ENCODE assay signal across 16 mouse cellular contexts in the genomic region with DNA sequence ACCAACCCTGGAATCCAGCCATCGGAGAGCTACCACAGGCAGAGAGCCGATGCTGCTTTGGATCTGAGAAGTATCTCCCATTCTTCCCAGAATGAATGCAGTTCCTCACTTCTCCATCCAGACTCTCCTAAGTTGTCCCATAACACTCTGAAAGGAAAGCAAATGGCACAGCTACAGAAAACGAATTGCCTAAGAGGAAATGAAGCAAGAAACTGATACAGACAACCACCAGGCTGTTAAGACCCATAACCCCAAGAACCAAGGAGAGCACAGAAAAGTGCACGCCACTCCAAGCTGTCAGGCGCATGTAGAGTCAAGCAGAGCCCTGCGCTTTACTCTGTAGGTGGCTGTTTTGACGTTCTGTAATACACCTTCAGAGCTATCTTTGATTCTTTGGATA.
"Had no signal": no experiment of that assay in that cellular context is flagged by ENCODE, and none has a peak within 500 bp of the region (broad histone marks: within the 10 kb centered on the region; RNA-seq: fewer than 3 reads in every experiment).

No protein-coding gene starts in this region.

- H3K27ac ChIP-seq: lung, embryonic 15.5 days; macrophage; midbrain, embryonic 13.5 days; midbrain, embryonic 15.5 days; neural tube, embryonic 12.5 days had no signal

- H3K4me3 ChIP-seq: lung, embryonic 15.5 days; megakaryocyte, embryonic 14.5 days; midbrain, embryonic 13.5 days; midbrain, embryonic 15.5 days; neural tube, embryonic 12.5 days had no signal

- H3K9me3 ChIP-seq: lung, embryonic 15.5 days; megakaryocyte, embryonic 14.5 days; midbrain, embryonic 13.5 days; midbrain, embryonic 15.5 days; neural tube, embryonic 12.5 days had no signal

- H3K27me3 ChIP-seq: lung, embryonic 15.5 days; neural tube, embryonic 12.5 days had no signal

- H3K36me3 ChIP-seq: lung, embryonic 15.5 days; midbrain, embryonic 13.5 days; midbrain, embryonic 15.5 days; neural tube, embryonic 12.5 days had no signal

- H3K4me1 ChIP-seq: lung, embryonic 15.5 days; midbrain, embryonic 13.5 days; midbrain, embryonic 15.5 days; neural tube, embryonic 12.5 days had no signal

- ATAC-seq: lung, postnatal 0 days; midbrain, embryonic 13.5 days; midbrain, embryonic 15.5 days had no signal

- DNase-seq: lung, adult 2 months; lung, postnatal 14 days; lung, postnatal 36 days; right cerebral cortex, postnatal 25 days; right cerebral cortex, postnatal 4 days; spleen, adult 18-20 months; thymus, adult 18-20 months; thymus, postnatal 25 days; thymus, postnatal 4 days had no signal
